Mouse (Mus musculus) midbrain, embryonic 13.5 days (tissue): Measurements from ENCODE around the gene Ubash3a. TPM values are rescaled to one million over a fixed set of nuclear protein-coding genes. Genes with fewer than 3 reads are reported as not detected.
A peak's percentile ranks its signal among the peaks of the same experiment; 100 is the strongest.

Source experiments
- ATAC-seq: fragments of 200-750 bp; cut with Nextera tagmentation; 2 replicates; pipeline ENCODE4 v1.8.0; 2017; ENCODE audit warnings: mild to moderate bottlenecking, moderate TSS enrichment, moderate library complexity
- H3K27ac ChIP-seq: fragments of 300-500 bp; sonication (generic); 2 replicates; pipeline ENCODE4 v1.5.1; 2015; ENCODE audit warnings: inconsistent platforms, mild to moderate bottlenecking, moderate library complexity
- H3K27me3 ChIP-seq: fragments of 300-500 bp; sonication (generic); 2 replicates; pipeline ENCODE4 v1.6.1; 2015; ENCODE audit warnings: mild to moderate bottlenecking, inconsistent platforms
- H3K36me3 ChIP-seq: fragments of 300-500 bp; sonication (generic); 2 replicates; pipeline ENCODE4 v1.6.1; 2015; ENCODE audit warnings: mild to moderate bottlenecking, inconsistent platforms
- H3K4me1 ChIP-seq: fragments of 300-500 bp; sonication (generic); replicated peaks from 2 replicates; pipeline ENCODE4 v1.6.1; 2015; ENCODE audit warnings: inconsistent platforms
- H3K4me2 ChIP-seq: fragments of 300-500 bp; sonication (generic); replicated peaks from 2 replicates; pipeline ENCODE4 v1.6.1; 2015; ENCODE audit warnings: moderate library complexity, mild to moderate bottlenecking, inconsistent platforms
- H3K4me3 ChIP-seq: fragments of 300-500 bp; sonication (generic); replicated peaks from 2 replicates; pipeline ENCODE4 v1.5.1; 2015; ENCODE audit warnings: mild to moderate bottlenecking, inconsistent platforms
- H3K9ac ChIP-seq: fragments of 300-500 bp; sonication (generic); replicated peaks from 2 replicates; pipeline ENCODE4 v1.6.1; 2015; ENCODE audit warnings: mild to moderate bottlenecking, inconsistent platforms
- H3K9me3 ChIP-seq: fragments of 300-500 bp; sonication (generic); 2 replicates; pipeline ENCODE4 v1.6.1; 2016; ENCODE audit warnings: mild to moderate bottlenecking, inconsistent platforms
- WGBS: fragments of 180-500 bp; shearing (Covaris S2); methylation state at CpG from one replicate; pipeline ENCODE4 v1.1.7; 2015; 5-methylcytosine and 5-hydroxymethylcytosine counted together
- polyA plus RNA-seq: library from polyadenylated mRNA; unstranded; fragments of >200 nt; fragmentation: Nextera tagmentation; extraction: Ambion mirVana; gene quantifications from 2 replicates; pipeline ENCODE4 v1.2.1, GENCODE M21; 2015

Gene Ubash3a
- polyA plus RNA-seq, 1 experiment from 2014 or later: 0.12 TPM

DNA sequence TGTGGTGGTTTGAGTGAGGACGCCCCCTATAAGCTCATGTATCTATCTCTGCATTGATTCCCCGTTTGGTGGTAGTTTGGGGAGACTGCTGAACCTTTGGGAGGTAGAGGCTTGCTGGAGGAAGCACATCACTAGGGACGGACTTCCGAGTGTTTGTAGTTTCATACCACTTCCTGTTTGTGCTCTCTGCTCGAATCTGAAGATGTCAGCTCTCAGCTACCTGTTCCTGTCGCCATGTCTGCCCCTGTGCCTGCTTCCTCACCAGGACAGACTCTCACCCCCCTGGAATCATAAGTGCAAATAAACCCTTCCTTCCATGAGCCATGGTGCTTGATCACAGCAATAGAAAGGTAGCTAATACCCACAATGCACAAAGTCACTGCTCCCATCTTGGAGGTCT is 67.5 kb downstream of the Ubash3a start:
- 90% methylated on average over 6 of the region's 6 CpGs for WGBS
- Histone ChIP-seq H3K27me3 (peaks cover 5% of the 10 kb centered on the region), H3K4me3 (no peak overlapping the region), H3K9ac (no peak overlapping the region), H3K4me2 (no peak overlapping the region), H3K9me3 (no peaks in the 10 kb centered on the region), H3K36me3 (no peaks in the 10 kb centered on the region), H3K4me1 (peaks cover 11% of the 10 kb centered on the region; the same call in 1 of the 2 replicates), H3K27ac (no peak overlapping the region)
- no peak for ATAC-seq

DNA sequence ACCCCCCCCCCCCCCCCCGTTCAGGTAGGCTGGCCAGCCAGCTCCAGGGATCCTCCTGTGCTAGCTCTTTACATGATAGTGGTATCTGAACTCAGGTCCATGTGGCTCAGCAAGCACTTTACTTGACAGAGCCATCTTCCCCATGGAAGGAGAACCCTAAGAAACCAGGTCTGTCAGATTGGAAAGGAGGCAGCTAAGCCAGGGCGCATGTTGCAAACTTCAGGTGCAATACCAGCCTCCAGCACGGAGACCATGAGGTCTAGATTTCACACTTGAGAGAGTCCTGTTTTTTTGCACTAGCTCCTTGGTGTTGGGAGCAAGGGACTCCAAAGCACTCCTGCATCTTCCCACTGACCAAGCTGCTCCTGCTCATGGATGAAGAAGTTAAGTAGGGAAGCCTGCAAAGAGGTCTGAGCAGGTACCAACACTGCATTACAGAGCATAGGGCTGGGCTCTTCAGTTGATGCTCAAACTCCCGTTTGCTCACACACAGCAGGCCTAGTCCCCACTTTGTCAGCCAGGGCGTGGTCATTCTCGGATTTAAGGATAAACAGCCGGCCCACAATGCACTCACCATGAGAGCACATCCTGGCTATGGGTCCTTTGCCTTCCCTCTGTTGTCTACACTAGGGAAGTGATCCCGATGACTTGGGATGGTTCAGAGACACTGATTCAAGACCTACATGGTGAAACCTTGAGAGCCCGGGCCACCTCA is 68.7 kb downstream of the Ubash3a start:
- ATAC-seq: no peak; the same call in 1 of the 2 replicates
- peak overlapping the region; percentile 83 for H3K4me2 ChIP-seq
- no peaks in the 10 kb centered on the region for H3K9me3 ChIP-seq
- peaks cover 11% of the 10 kb centered on the region; the same call in 1 of the 2 replicates for H3K4me1 ChIP-seq
- H3K9ac ChIP-seq: peak overlapping the region; percentile 50; the same call in 1 of the 2 replicates
- H3K27me3 ChIP-seq: peaks cover 5% of the 10 kb centered on the region
- H3K27ac ChIP-seq: no peak overlapping the region
- 24% methylated on average over 9 of the region's 9 CpGs for WGBS
- H3K36me3 ChIP-seq: no peaks in the 10 kb centered on the region
- H3K4me3 ChIP-seq: peak overlapping the region; percentile 51

GRCm38 (mm10) chr17:31276922-31277918 is 69.5 kb downstream of the Ubash3a start, which contains the start of gene Rsph1:
Rsph1 (minus strand) TSS chr17:31277383.
- H3K4me1 ChIP-seq: peaks cover 11% of the 10 kb centered on the region
- H3K4me2 ChIP-seq: peak within 1 kb of the TSS; percentile 83
- no peaks in the 10 kb centered on the region for H3K9me3 ChIP-seq
- 9% methylated on average over 44 of the region's 44 CpGs for WGBS
- no peak within 1 kb of the TSS for H3K27ac ChIP-seq
- peaks cover 5% of the 10 kb centered on the region for H3K27me3 ChIP-seq
- peak within 1 kb of the TSS; percentile 50 for H3K9ac ChIP-seq
- no peaks in the 10 kb centered on the region for H3K36me3 ChIP-seq
- ATAC-seq: peak; percentile 94
- peak within 1 kb of the TSS; percentile 51 for H3K4me3 ChIP-seq

DNA sequence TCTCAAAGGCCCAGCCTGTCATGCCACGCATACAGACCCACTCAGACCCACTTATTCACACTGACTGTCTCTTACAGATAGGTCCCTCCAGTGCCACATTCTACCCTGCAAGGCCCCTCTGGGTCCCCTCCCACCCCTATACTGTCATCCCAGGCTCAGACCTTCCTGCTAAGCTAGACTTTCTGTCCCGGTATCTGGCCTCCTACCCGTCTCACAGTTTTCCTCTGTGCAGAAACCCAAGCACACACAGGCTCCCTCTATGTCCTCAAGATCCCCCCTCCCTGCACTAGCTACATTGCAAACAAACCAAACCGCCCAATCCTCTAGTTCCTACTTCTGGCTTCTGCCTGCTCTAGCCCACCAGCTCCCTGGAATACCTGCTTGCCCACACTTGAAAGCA is 70.3 kb downstream of the Ubash3a start:
- Histone ChIP-seq H3K36me3 (no peaks in the 10 kb centered on the region), H3K27me3 (peaks cover 5% of the 10 kb centered on the region), H3K9ac (no peak overlapping the region), H3K4me3 (no peak overlapping the region), H3K9me3 (no peaks in the 10 kb centered on the region), H3K4me2 (peak overlapping the region; percentile 83; the same call in 1 of the 2 replicates), H3K4me1 (peaks cover 19% of the 10 kb centered on the region), H3K27ac (no peak overlapping the region)
- WGBS: 76% methylated on average over 4 of the region's 4 CpGs
- ATAC-seq: peak; percentile 10; the same call in 1 of the 2 replicates

GRCm38 (mm10) chr17:31279541-31279940 is 71.9 kb downstream of the Ubash3a start:
- H3K36me3 ChIP-seq: no peaks in the 10 kb centered on the region
- no peaks in the 10 kb centered on the region for H3K9me3 ChIP-seq
- WGBS: 82% methylated on average over 9 of the region's 9 CpGs
- no peak overlapping the region for H3K4me2 ChIP-seq
- no peak overlapping the region for H3K27ac ChIP-seq
- peaks cover 5% of the 10 kb centered on the region for H3K27me3 ChIP-seq
- H3K4me3 ChIP-seq: no peak overlapping the region
- peaks cover 20% of the 10 kb centered on the region for H3K4me1 ChIP-seq
- no peak overlapping the region for H3K9ac ChIP-seq
- no peak for ATAC-seq

- Histone ChIP-seq H3K27ac (no peak overlapping the region), H3K4me2 (no peak overlapping the region), H3K4me1 (peaks cover 20% of the 10 kb centered on the region), H3K4me3 (no peak overlapping the region), H3K36me3 (no peaks in the 10 kb centered on the region), H3K27me3 (peaks cover 5% of the 10 kb centered on the region), H3K9ac (no peak overlapping the region), H3K9me3 (no peaks in the 10 kb centered on the region)
- 88% methylated on average over 6 of the region's 6 CpGs for WGBS
- ATAC-seq: no peak
Observed at GRCm38 (mm10) chr17:31280269-31280668, 72.6 kb downstream of the Ubash3a start.

- Histone ChIP-seq H3K9ac (no peak overlapping the region), H3K9me3 (no peaks in the 10 kb centered on the region), H3K4me3 (no peak overlapping the region), H3K4me1 (peaks cover 12% of the 10 kb centered on the region), H3K27ac (0 out of 2 replicates have a peak overlapping the region, but pooled peaks have one; percentile 7), H3K4me2 (peak overlapping the region; percentile 26), H3K27me3 (no peaks in the 10 kb centered on the region; the same call in 1 of the 2 replicates), H3K36me3 (no peaks in the 10 kb centered on the region)
- 32% methylated on average over 19 of the region's 19 CpGs for WGBS
- ATAC-seq: 0 out of 2 replicates have a peak, but pooled peaks have one; percentile 31
Observed at GRCm38 (mm10) chr17:31281830-31282686, 74.4 kb downstream of the Ubash3a start.

- H3K4me1 ChIP-seq: peaks cover 9% of the 10 kb centered on the region
- no peak overlapping the region for H3K9ac ChIP-seq
- H3K27ac ChIP-seq: no peak overlapping the region; the same call in 1 of the 2 replicates
- H3K4me3 ChIP-seq: no peak overlapping the region
- 11% methylated on average over 7 of the region's 7 CpGs for WGBS
- no peak for ATAC-seq
- no peaks in the 10 kb centered on the region for H3K9me3 ChIP-seq
- H3K27me3 ChIP-seq: no peaks in the 10 kb centered on the region; the same call in 1 of the 2 replicates
- H3K4me2 ChIP-seq: peak overlapping the region; percentile 26
- H3K36me3 ChIP-seq: no peaks in the 10 kb centered on the region
Observed at GRCm38 (mm10) chr17:31282687-31283053, 75.0 kb downstream of the Ubash3a start.

DNA sequence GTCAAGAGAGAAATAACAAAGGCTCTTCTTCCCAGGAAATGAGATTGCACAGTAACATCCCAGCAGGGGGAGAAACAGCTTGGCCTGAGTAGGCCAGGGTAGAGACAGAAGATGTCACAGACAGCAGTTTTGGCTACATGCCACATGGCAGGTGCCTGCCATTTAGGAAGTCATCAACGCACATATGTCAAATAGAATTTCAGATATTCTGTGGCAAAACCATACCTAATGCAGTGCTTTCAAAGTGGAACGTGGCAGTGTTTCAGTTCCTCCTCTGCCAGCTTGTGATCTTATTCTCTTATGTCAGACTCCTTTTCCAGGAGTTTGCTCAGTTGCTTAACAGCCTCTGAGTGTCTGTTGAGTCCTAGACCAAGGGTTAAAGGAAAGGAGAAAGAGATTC is 78.2 kb downstream of the Ubash3a start:
- 73% methylated on average over 2 of the region's 2 CpGs for WGBS
- no peaks in the 10 kb centered on the region for H3K27me3 ChIP-seq
- H3K36me3 ChIP-seq: no peaks in the 10 kb centered on the region
- no peak overlapping the region for H3K4me2 ChIP-seq
- H3K4me3 ChIP-seq: no peak overlapping the region
- H3K27ac ChIP-seq: no peak overlapping the region
- no peak for ATAC-seq
- peaks cover 11% of the 10 kb centered on the region for H3K4me1 ChIP-seq
- no peak overlapping the region for H3K9ac ChIP-seq
- no peaks in the 10 kb centered on the region for H3K9me3 ChIP-seq

DNA sequence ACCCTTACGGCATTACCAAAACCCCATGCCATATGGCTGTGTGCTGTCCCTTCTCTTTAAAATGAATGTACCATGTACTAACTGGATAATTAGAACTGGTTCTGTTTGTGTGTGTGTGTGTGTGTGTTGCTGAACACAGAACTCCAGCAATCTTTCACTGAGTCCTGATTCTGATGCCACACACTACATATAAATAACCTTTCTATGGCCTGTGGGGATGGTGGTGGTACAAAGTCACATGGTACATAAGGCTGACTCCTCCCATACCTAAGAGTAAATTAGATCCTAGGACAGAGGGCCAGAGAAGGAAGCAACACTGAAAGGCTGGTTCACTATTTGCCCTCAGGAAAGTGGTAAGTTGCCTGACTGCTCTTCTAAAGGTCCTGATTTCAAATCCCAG is 78.8 kb downstream of the Ubash3a start, which contains the start of gene Slc37a1:
Gene Slc37a1, plus strand, starts transcription at position 301 of the 400 bp plus-strand sequence.
- Histone ChIP-seq H3K4me1 (peaks cover 11% of the 10 kb centered on the region), H3K4me3 (no peak within 1 kb of the TSS)

DNA sequence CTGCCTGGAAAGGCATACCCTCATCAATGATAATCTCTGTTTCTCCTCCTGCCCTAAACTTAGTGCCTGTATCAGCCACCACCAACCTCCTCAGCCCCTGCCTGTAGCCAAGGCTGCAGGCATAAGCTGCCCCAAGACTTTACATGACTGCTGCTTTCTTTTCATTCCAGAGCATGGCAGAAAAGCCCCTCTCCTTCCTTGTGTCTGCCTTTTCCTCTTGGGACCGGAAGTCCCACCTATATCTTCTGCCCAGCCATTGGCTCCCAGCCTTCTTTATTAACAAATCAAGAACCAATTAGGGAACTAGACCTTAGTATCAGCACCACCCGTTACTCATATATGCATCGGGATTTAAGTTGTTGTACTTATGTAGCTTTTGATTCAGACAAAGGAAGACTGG is 79.5 kb downstream of the Ubash3a start:
- Histone ChIP-seq H3K36me3 (no peaks in the 10 kb centered on the region), H3K4me3 (no peak overlapping the region), H3K9ac (no peak overlapping the region), H3K27me3 (no peaks in the 10 kb centered on the region), H3K4me2 (no peak overlapping the region), H3K9me3 (no peaks in the 10 kb centered on the region), H3K27ac (no peak overlapping the region), H3K4me1 (peaks cover 11% of the 10 kb centered on the region)
- no peak for ATAC-seq
- WGBS: 94% methylated on average over 3 of the region's 3 CpGs

More for the DNA sequence above, 78.8 kb downstream of the Ubash3a start, which contains the start of gene Slc37a1:
- ATAC-seq: no peak
- H3K9ac ChIP-seq: no peak within 1 kb of the TSS
- no peaks in the 10 kb centered on the region for H3K36me3 ChIP-seq
- H3K4me2 ChIP-seq: no peak within 1 kb of the TSS
- no peak within 1 kb of the TSS for H3K27ac ChIP-seq
- H3K9me3 ChIP-seq: no peaks in the 10 kb centered on the region
- 93% methylated on average over 1 of the region's 1 CpGs for WGBS
- no peaks in the 10 kb centered on the region for H3K27me3 ChIP-seq
